8 mouse cellular contexts compared by ENCODE assay signal in the genomic region with DNA sequence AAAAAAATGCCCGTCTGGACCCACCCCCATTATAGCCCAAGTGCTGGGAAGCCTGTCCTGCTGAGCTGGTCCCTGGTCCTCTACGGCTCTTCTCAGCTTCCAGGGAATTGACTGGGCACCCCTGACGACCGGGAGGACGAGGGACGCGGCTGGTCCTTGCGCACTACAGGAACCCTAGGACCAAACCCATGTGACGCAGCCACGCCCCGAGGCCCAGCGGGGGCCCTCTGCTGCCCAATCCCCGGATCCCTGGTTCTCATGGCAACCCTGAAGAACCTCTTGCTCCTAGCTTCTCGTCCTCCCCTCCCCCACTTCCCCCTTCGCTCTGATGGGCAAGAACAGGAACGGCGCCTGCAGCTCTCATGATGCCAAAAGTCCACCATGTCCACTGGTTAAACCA. TPM values are rescaled to one million over a fixed set of nuclear protein-coding genes. Genes with fewer than 3 reads are reported as not detected.
A peak's percentile ranks its signal among the peaks of the same experiment; 100 is the strongest.
DNase-seq lines count a peak whose midpoint lies in the region; ATAC-seq and TF ChIP-seq lines count a peak whose summit lies in the region.

No protein-coding gene starts in this region.

- no peaks in the 10 kb centered on the region; the same call in 1 of the 2 replicates for H3K4me1 ChIP-seq in liver, embryonic 16.5 days (ENCODE audit: control insufficient read depth, low read depth, low read length)
- H3K4me1 ChIP-seq in liver, embryonic 11.5 days (replicated peaks; ENCODE audit: control insufficient read depth, insufficient read depth, low read length) = peaks cover 5% of the 10 kb centered on the region
- peaks cover 11% of the 10 kb centered on the region; the same call in 1 of the 2 replicates for H3K4me1 ChIP-seq in embryonic facial prominence, embryonic 13.5 days
- no peaks in the 10 kb centered on the region for H3K4me1 ChIP-seq in intestine, postnatal 0 days (replicated peaks; ENCODE audit: control insufficient read depth, insufficient read depth, low read length)
- 0 out of 2 replicates have a peak, but pooled peaks cover 2% of the 10 kb centered on the region for H3K4me1 ChIP-seq in midbrain, embryonic 12.5 days

- ATAC-seq in liver, embryonic 16.5 days (ENCODE audit: low read depth) = peak; percentile 3; the same call in 1 of the 2 replicates
- ATAC-seq in liver, embryonic 11.5 days (replicated peaks; ENCODE audit: low FRiP score) = no peak
- peak; percentile 11; the same call in 1 of the 2 replicates for ATAC-seq in embryonic facial prominence, embryonic 13.5 days (ENCODE audit: insufficient number of reproducible peaks, insufficient read depth, low FRiP score, low TSS enrichment, low read depth)
- 0 out of 2 replicates have a peak, but pooled peaks have one; percentile 9 for ATAC-seq in intestine, postnatal 0 days
- ATAC-seq in midbrain, embryonic 12.5 days (ENCODE audit: low FRiP score, low read depth) = peak; percentile 58

- no peak overlapping the region for H3K4me2 ChIP-seq in liver, embryonic 16.5 days (ENCODE audit: low read depth, low read length)
- no peak overlapping the region for H3K4me2 ChIP-seq in liver, embryonic 11.5 days
- peak overlapping the region; percentile 61 for H3K4me2 ChIP-seq in embryonic facial prominence, embryonic 13.5 days
- H3K4me2 ChIP-seq in intestine, postnatal 0 days (replicated peaks; ENCODE audit: low read depth) = no peak overlapping the region
- H3K4me2 ChIP-seq in midbrain, embryonic 12.5 days (replicated peaks) = peak overlapping the region; percentile 59

- H3K9me3 ChIP-seq in liver, embryonic 16.5 days (replicated peaks; ENCODE audit: control insufficient read depth, low read length) = peaks cover 11% of the 10 kb centered on the region
- peaks cover 12% of the 10 kb centered on the region for H3K9me3 ChIP-seq in liver, embryonic 11.5 days (ENCODE audit: control insufficient read depth, low read length)
- H3K9me3 ChIP-seq in embryonic facial prominence, embryonic 13.5 days = peaks cover 65% of the 10 kb centered on the region
- peaks cover 7% of the 10 kb centered on the region; the same call in 1 of the 2 replicates for H3K9me3 ChIP-seq in intestine, postnatal 0 days (ENCODE audit: control insufficient read depth)
- peaks cover 37% of the 10 kb centered on the region for H3K9me3 ChIP-seq in midbrain, embryonic 12.5 days

- H3K27me3 ChIP-seq in liver, embryonic 16.5 days (ENCODE audit: control insufficient read depth, insufficient read depth, low read depth, low read length) = peaks cover 61% of the 10 kb centered on the region
- peaks cover 77% of the 10 kb centered on the region for H3K27me3 ChIP-seq in liver, embryonic 11.5 days (replicated peaks; ENCODE audit: control insufficient read depth, insufficient read depth, low read length)
- H3K27me3 ChIP-seq in embryonic facial prominence, embryonic 13.5 days = peaks cover 98% of the 10 kb centered on the region
- H3K27me3 ChIP-seq in intestine, postnatal 0 days (replicated peaks; ENCODE audit: control insufficient read depth, insufficient read depth, low read length) = peaks cover 77% of the 10 kb centered on the region
- peaks cover 91% of the 10 kb centered on the region for H3K27me3 ChIP-seq in midbrain, embryonic 12.5 days

- no peak overlapping the region for H3K27ac ChIP-seq in liver, embryonic 16.5 days (ENCODE audit: low read length)
- H3K27ac ChIP-seq in liver, embryonic 11.5 days (ENCODE audit: low read depth, low read length) = no peak overlapping the region
- H3K27ac ChIP-seq in embryonic facial prominence, embryonic 13.5 days = no peak overlapping the region
- H3K27ac ChIP-seq in intestine, postnatal 0 days (ENCODE audit: low read depth, low read length) = no peak overlapping the region
- H3K27ac ChIP-seq in midbrain, embryonic 12.5 days (replicated peaks) = no peak overlapping the region

- TF ChIP-seq CTCF in intestine, postnatal 0 days (IDR thresholded peaks at IDR 0.05; ENCODE audit: low read depth) = no peak

- H3K36me3 ChIP-seq in liver, embryonic 16.5 days (ENCODE audit: control insufficient read depth, insufficient read depth) = peaks cover 17% of the 10 kb centered on the region
- H3K36me3 ChIP-seq in liver, embryonic 11.5 days (ENCODE audit: control insufficient read depth, insufficient read depth, low read length) = peaks cover 35% of the 10 kb centered on the region
- peaks cover 87% of the 10 kb centered on the region for H3K36me3 ChIP-seq in embryonic facial prominence, embryonic 13.5 days
- no peaks in the 10 kb centered on the region; the same call in 1 of the 2 replicates for H3K36me3 ChIP-seq in intestine, postnatal 0 days (ENCODE audit: control insufficient read depth, insufficient read depth)
- H3K36me3 ChIP-seq in midbrain, embryonic 12.5 days = peaks cover 40% of the 10 kb centered on the region

- 46% methylated on average over 17 of the region's 17 CpGs for WGBS in liver, embryonic 16.5 days (ENCODE audit: insufficient replicate concordance)
- 58% methylated on average over 17 of the region's 17 CpGs for WGBS in liver, embryonic 11.5 days
- 49% methylated on average over 17 of the region's 17 CpGs for WGBS in embryonic facial prominence, embryonic 13.5 days
- WGBS in intestine, postnatal 0 days = 55% methylated on average over 17 of the region's 17 CpGs
- 58% methylated on average over 17 of the region's 17 CpGs for WGBS in midbrain, embryonic 12.5 days

- no peak for DNase-seq in liver, embryonic 11.5 days (ENCODE audit: low spot score)
- peak; percentile 47 for DNase-seq in testis, postnatal 10 days (ENCODE audit: low spot score)
- no peak for DNase-seq in yolk sac, embryonic 10.5 days (ENCODE audit: low spot score)
- DNase-seq in Muller cell, postnatal 12 days (ENCODE audit: inconsistent ontology term) = no peak

- no peak overlapping the region for H3K9ac ChIP-seq in liver, embryonic 16.5 days (ENCODE audit: low read depth, low read length)
- H3K9ac ChIP-seq in liver, embryonic 11.5 days (ENCODE audit: low read depth, low read length) = no peak overlapping the region
- no peak overlapping the region for H3K9ac ChIP-seq in embryonic facial prominence, embryonic 13.5 days
- no peak overlapping the region for H3K9ac ChIP-seq in intestine, postnatal 0 days (ENCODE audit: low read depth, low read length)
- H3K9ac ChIP-seq in midbrain, embryonic 12.5 days (replicated peaks) = 0 out of 2 replicates have a peak overlapping the region, but pooled peaks have one; percentile 5

- H3K4me3 ChIP-seq in liver, embryonic 16.5 days (ENCODE audit: low read depth, low read length) = no peak overlapping the region
- H3K4me3 ChIP-seq in liver, embryonic 11.5 days (ENCODE audit: low read depth, low read length) = no peak overlapping the region
- H3K4me3 ChIP-seq in embryonic facial prominence, embryonic 13.5 days = peak overlapping the region; percentile 35
- 0 out of 2 replicates have a peak overlapping the region, but pooled peaks have one; percentile 26 for H3K4me3 ChIP-seq in intestine, postnatal 0 days (ENCODE audit: low read depth, low read length)
- H3K4me3 ChIP-seq in midbrain, embryonic 12.5 days = peak overlapping the region; percentile 39

RNA-seq across cellular contexts. Expression of gene Grb10, which starts 11.8 kb away (rescaled TPM):
- 209 and 240 TPM in 2 replicates for polyA plus RNA-seq in liver, embryonic 16.5 days (2015; fragmentation: Nextera tagmentation; extraction: Ambion mirVana)
- 172 and 195 TPM in 2 replicates for polyA plus RNA-seq in liver, embryonic 11.5 days (2014; fragmentation: Nextera tagmentation; extraction: Ambion mirVana)
- 444 and 498 TPM in 2 replicates for polyA plus RNA-seq in embryonic facial prominence, embryonic 13.5 days (2015; fragmentation: Nextera tagmentation; extraction: Ambion mirVana)
- 45.9 and 49.8 TPM in 2 replicates for polyA plus RNA-seq in intestine, postnatal 0 days (2015; fragmentation: Nextera tagmentation; extraction: Ambion mirVana)
- 344 and 352 TPM in 2 replicates for polyA plus RNA-seq in midbrain, embryonic 12.5 days (2016; fragmentation: Nextera tagmentation; extraction: Ambion mirVana)

Comparison
In these comparisons a context has a peak if more than half of its experiments do, and no peak if none do; other contexts are left out.
1. H3K4me2 ChIP-seq: peak in embryonic facial prominence, embryonic 13.5 days (single experiment) and midbrain, embryonic 12.5 days (single experiment); none in liver, embryonic 16.5 days (single experiment), liver, embryonic 11.5 days (single experiment) and intestine, postnatal 0 days (single experiment).
2. H3K4me3 ChIP-seq: peak in embryonic facial prominence, embryonic 13.5 days (single experiment), intestine, postnatal 0 days (single experiment) and midbrain, embryonic 12.5 days (single experiment); none in liver, embryonic 16.5 days (single experiment) and liver, embryonic 11.5 days (single experiment).